ENCODE assay signal across 13 mouse cellular contexts in genomic region chr6:143115505-143115904, GRCm38 (mm10). TPM values are rescaled to one million over a fixed set of nuclear protein-coding genes. Genes with fewer than 3 reads are reported as not detected.
DNase-seq lines count a peak whose midpoint lies in the region; ATAC-seq and TF ChIP-seq lines count a peak whose summit lies in the region.
"Had no signal": no experiment of that assay in that cellular context is flagged by ENCODE, and none has a peak within 500 bp of the region (broad histone marks: within the 10 kb centered on the region; RNA-seq: fewer than 3 reads in every experiment).

No protein-coding gene starts in this region.

- H3K4me1 ChIP-seq in heart, embryonic 11.5 days (ENCODE audit: control insufficient read depth, insufficient read depth, low read length): peaks cover 6% of the 10 kb centered on the region; the same call in 1 of the 2 replicates
- H3K4me1 ChIP-seq in thymus, adult 2 months (replicated peaks; ENCODE audit: control insufficient read depth, insufficient read depth, low read length): peaks cover 57% of the 10 kb centered on the region
- peaks cover 17% of the 10 kb centered on the region for H3K4me1 ChIP-seq in liver, embryonic 12.5 days
- no peaks in the 10 kb centered on the region for H3K4me1 ChIP-seq in hindbrain, embryonic 12.5 days
- H3K4me1 ChIP-seq: embryonic facial prominence, embryonic 12.5 days had no signal

- H3K9me3 ChIP-seq in heart, embryonic 11.5 days (replicated peaks; ENCODE audit: control insufficient read depth, low read length): 0 out of 2 replicates have a peak, but pooled peaks cover 2% of the 10 kb centered on the region
- no peaks in the 10 kb centered on the region for H3K9me3 ChIP-seq in liver, embryonic 12.5 days (replicated peaks)
- H3K9me3 ChIP-seq in hindbrain, embryonic 12.5 days (replicated peaks): peaks cover 3% of the 10 kb centered on the region; the same call in 1 of the 2 replicates
- H3K9me3 ChIP-seq: embryonic facial prominence, embryonic 12.5 days had no signal

- no peak overlapping the region for H3K4me3 ChIP-seq in heart, embryonic 11.5 days (ENCODE audit: low read depth, low read length)
- no peak overlapping the region for H3K4me3 ChIP-seq in thymus, adult 2 months (ENCODE audit: control insufficient read depth, insufficient read depth, low read length)
- H3K4me3 ChIP-seq in liver, embryonic 12.5 days: no peak overlapping the region
- H3K4me3 ChIP-seq in hindbrain, embryonic 12.5 days: no peak overlapping the region
- H3K4me3 ChIP-seq: embryonic facial prominence, embryonic 12.5 days; heart, embryonic 13.5 days had no signal

- TF ChIP-seq CTCF in thymus, adult 2 months (IDR thresholded peaks at IDR 0.05; ENCODE audit: borderline replicate concordance, control insufficient read depth, extremely low read depth, insufficient read depth, low read length, poor library complexity): no peak

- WGBS in heart, embryonic 11.5 days (ENCODE audit: insufficient replicate concordance): 65% methylated on average over 5 of the region's 5 CpGs
- 24% methylated on average over 5 of the region's 5 CpGs for WGBS in thymus, adult 2 months
- 25% methylated on average over 5 of the region's 5 CpGs for WGBS in liver, embryonic 12.5 days (ENCODE audit: insufficient replicate concordance)
- 82% methylated on average over 5 of the region's 5 CpGs for WGBS in hindbrain, embryonic 12.5 days

- DNase-seq in heart, adult 9 months (ENCODE audit: low spot score in 2 of 2): no peak
- peak; percentile 37 for DNase-seq in thymus, adult 2 months
- no peak for DNase-seq in thymus, postnatal 25 days
- no peak for DNase-seq in cerebellum, adult 8-10 months
- no peak for DNase-seq in retina, postnatal 1 day
- DNase-seq: kidney, adult 18-20 months; lung, postnatal 14 days; right cerebral cortex, postnatal 25 days had no signal

- H3K9ac ChIP-seq in heart, embryonic 11.5 days (ENCODE audit: low read depth, low read length): no peak overlapping the region
- 0 out of 2 replicates have a peak overlapping the region, but pooled peaks have one; percentile 12 for H3K9ac ChIP-seq in liver, embryonic 12.5 days
- no peak overlapping the region for H3K9ac ChIP-seq in hindbrain, embryonic 12.5 days
- H3K9ac ChIP-seq: embryonic facial prominence, embryonic 12.5 days had no signal

- H3K27ac ChIP-seq in heart, embryonic 11.5 days (ENCODE audit: low read depth, low read length): no peak overlapping the region
- H3K27ac ChIP-seq in thymus, adult 2 months (ENCODE audit: control insufficient read depth, insufficient read depth, low read length): peak overlapping the region; percentile 95
- H3K27ac ChIP-seq in liver, embryonic 12.5 days: peak overlapping the region; percentile 73
- H3K27ac ChIP-seq in hindbrain, embryonic 12.5 days: no peak overlapping the region
- H3K27ac ChIP-seq: embryonic facial prominence, embryonic 12.5 days had no signal

- TF ChIP-seq POLR2A in thymus, adult 2 months (IDR thresholded peaks at IDR 0.05; ENCODE audit: control insufficient read depth, extremely low read depth, insufficient read depth, low read length, poor library complexity): no peak

- H3K27me3 ChIP-seq in heart, embryonic 11.5 days (ENCODE audit: control insufficient read depth, insufficient read depth, low read length): no peaks in the 10 kb centered on the region
- H3K27me3 ChIP-seq in thymus, adult 2 months (ENCODE audit: control insufficient read depth, insufficient read depth, low read length): no peaks in the 10 kb centered on the region
- H3K27me3 ChIP-seq in liver, embryonic 12.5 days (replicated peaks): no peaks in the 10 kb centered on the region
- H3K27me3 ChIP-seq in hindbrain, embryonic 12.5 days: no peaks in the 10 kb centered on the region
- H3K27me3 ChIP-seq: embryonic facial prominence, embryonic 12.5 days; heart, embryonic 13.5 days had no signal

- no peaks in the 10 kb centered on the region for H3K36me3 ChIP-seq in heart, embryonic 11.5 days (ENCODE audit: control insufficient read depth, insufficient read depth, low read length)
- H3K36me3 ChIP-seq in thymus, adult 2 months (ENCODE audit: control insufficient read depth, insufficient read depth, low read length): no peaks in the 10 kb centered on the region
- no peaks in the 10 kb centered on the region for H3K36me3 ChIP-seq in liver, embryonic 12.5 days
- H3K36me3 ChIP-seq in hindbrain, embryonic 12.5 days: no peaks in the 10 kb centered on the region
- H3K36me3 ChIP-seq: embryonic facial prominence, embryonic 12.5 days; heart, embryonic 13.5 days had no signal

- H3K4me2 ChIP-seq in heart, embryonic 11.5 days: no peak overlapping the region
- H3K4me2 ChIP-seq in liver, embryonic 12.5 days: peak overlapping the region; percentile 50
- no peak overlapping the region for H3K4me2 ChIP-seq in hindbrain, embryonic 12.5 days (replicated peaks)
- H3K4me2 ChIP-seq: embryonic facial prominence, embryonic 12.5 days had no signal

- peak; percentile 10; the same call in 1 of the 2 replicates for ATAC-seq in heart, embryonic 11.5 days (replicated peaks; ENCODE audit: insufficient number of reproducible peaks, low FRiP score, low TSS enrichment)
- ATAC-seq in liver, embryonic 12.5 days: peak; percentile 65
- ATAC-seq in hindbrain, embryonic 12.5 days (ENCODE audit: low FRiP score): no peak

RNA-seq across cellular contexts. Expression of gene C2cd5, which starts 15.6 kb away (rescaled TPM):
- 23.3 and 24.8 TPM in 2 replicates for polyA plus RNA-seq in heart, embryonic 11.5 days (2014; fragmentation: Nextera tagmentation; extraction: Ambion mirVana)
- polyA plus RNA-seq in thymus, adult 2 months (2012; rRNA removed): 34.9 and 36.2 TPM in 2 replicates
- polyA plus RNA-seq in liver, embryonic 12.5 days (2016; fragmentation: Nextera tagmentation; extraction: Ambion mirVana): 22.2 and 22.7 TPM in 2 replicates
- polyA plus RNA-seq in hindbrain, embryonic 12.5 days (2016; fragmentation: Nextera tagmentation; extraction: Ambion mirVana): 51.0 and 52.6 TPM in 2 replicates

RNA-seq across cellular contexts. Expression of gene Etnk1, which starts 51.5 kb away (rescaled TPM):
- polyA plus RNA-seq in heart, embryonic 11.5 days (2014; fragmentation: Nextera tagmentation; extraction: Ambion mirVana): 18.0 and 19.8 TPM in 2 replicates
- 113 and 166 TPM in 2 replicates for polyA plus RNA-seq in thymus, adult 2 months (2012; rRNA removed)
- polyA plus RNA-seq in liver, embryonic 12.5 days (2016; fragmentation: Nextera tagmentation; extraction: Ambion mirVana): 17.4 and 17.5 TPM in 2 replicates
- polyA plus RNA-seq in hindbrain, embryonic 12.5 days (2016; fragmentation: Nextera tagmentation; extraction: Ambion mirVana): 43.4 and 45.9 TPM in 2 replicates

Comparison
In these comparisons a context has a peak if more than half of its experiments do, and no peak if none do; other contexts are left out.
1. H3K27ac ChIP-seq: peak in thymus, adult 2 months (single experiment) and liver, embryonic 12.5 days (single experiment); none in heart, embryonic 11.5 days (single experiment) and hindbrain, embryonic 12.5 days (single experiment).